Mouse (Mus musculus) frontal cortex, postnatal 25 days (tissue): ENCODE data around the gene Ky.

ENCODE experiments used
- DNase-seq, 2 experiments: peaks; one replicate each; pipeline ENCODE4 v3.0.0; 2022; ENCODE audit warnings: low spot score in 2 of 2

Ky gene

DNA sequence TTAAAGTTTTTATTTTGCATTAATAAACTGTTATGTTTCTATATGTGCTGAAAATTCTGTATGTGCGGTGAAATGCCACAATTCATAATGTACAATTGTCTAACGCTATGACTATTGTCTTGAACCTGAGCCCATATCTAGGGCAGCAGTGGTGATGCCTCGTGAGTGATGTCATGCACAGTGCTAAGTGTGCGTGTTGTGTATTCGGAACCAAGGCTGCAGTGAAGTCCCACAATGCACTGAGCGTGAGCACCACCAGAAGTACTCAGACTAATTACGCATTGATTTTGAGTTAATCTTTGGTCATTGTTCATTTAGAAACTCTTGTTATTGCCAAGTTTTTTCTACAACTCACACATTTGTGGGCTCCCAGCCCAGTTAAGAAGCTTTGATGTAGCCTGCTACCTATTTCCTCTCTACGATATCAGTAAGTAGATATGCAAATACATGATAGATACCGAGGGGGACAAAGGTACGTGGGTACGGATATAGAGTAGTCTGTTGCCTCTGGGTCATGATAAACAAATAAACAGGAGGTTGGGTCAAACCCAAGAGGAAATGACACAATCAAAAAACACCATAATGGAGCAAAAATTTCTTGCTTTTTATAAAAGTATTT, 3.4 kb upstream of the Ky start:
- no peak for DNase-seq

DNA sequence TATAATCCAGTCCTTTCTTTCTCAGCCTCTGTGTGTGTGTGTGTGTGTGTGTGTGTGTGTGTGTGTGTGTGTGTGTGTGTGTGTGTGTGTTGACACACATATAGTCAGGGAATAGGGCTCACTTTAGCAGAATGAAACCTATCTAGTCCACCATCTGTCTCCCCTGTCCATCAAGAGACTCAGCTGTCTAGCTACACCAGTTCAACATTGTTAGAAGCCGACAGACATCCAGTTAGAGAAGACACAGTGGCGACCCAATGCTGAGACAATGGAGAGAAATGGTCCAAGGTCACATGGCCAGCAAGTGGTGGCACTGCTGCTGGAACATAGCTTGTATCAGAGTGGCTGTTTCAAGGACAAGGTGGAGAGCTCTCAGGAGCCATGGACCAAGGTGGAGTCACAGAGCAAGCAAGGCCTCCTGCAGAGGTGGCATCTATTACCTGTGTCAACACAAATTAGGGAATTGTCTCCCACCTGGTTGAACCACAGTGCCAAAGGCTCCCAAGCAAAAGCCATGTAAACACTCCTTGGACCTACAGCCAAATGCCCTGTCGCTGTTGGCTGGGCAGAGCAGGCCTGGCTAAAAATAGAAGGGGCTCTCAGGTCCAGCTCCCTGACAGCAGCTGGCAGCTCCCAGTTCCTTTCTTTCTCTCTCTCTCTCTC, 703 bp upstream of the Ky start:
- DNase-seq: no peak

DNA sequence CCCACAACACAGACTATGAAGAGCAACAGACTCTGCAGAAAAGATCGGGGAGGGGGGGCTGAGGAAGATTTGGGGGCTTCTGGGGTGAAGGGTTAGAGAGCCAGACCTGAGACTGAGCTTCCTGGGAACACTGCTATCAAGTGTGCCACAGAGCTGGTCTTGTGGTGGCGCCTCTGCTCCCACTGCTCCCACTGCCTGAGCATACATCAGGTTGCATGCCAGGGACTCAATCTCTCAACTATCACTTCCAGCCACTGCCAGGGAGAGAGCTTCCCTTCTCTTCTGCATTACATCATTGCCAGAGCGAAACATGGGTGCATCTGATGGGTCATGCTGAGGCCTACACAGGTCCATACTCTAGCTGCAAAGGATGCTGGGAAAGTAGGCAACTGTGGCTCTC, 2.8 kb downstream of the Ky start:
- DNase-seq: no peak

DNA sequence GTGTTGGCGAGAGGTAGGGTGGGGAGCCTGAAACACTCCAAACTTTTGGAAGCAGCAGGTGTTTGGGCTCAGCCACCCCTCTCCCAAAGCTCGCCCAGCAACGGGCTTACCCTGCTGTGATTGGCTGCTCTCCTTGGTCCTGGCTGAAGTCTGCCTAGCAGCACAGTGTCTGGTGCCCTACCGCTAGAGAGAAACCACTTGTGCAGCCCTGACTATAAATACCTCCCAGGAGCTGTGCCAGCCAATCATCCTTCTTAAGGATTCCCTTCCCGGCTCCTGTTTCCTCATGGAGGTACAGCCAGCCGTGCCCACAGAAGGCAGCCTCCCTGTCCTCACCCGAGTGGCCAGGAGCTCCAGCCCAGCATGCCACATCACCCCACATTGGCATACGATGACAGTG, 5.9 kb downstream of the Ky start:
- no peak for DNase-seq

DNA sequence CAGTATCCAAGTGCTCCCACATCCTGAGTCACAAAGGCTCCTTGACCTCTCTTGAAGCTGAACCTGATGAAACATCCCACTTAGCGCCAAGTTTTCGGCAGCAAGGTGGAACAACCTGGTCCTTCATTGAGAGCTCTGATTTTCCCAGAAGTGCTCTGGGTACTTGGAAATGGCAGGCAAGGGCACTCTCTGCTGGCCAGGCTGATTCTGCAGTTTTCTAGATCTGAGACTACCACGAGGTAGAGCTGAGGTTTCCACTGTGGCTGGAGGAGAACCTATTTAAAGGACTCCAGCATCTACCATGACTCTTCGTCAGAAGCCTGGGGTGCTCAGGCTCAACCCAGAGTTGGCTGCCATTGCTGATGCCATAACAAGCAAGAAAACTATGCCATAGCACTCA, 8.0 kb downstream of the Ky start:
- no peak for DNase-seq

DNA sequence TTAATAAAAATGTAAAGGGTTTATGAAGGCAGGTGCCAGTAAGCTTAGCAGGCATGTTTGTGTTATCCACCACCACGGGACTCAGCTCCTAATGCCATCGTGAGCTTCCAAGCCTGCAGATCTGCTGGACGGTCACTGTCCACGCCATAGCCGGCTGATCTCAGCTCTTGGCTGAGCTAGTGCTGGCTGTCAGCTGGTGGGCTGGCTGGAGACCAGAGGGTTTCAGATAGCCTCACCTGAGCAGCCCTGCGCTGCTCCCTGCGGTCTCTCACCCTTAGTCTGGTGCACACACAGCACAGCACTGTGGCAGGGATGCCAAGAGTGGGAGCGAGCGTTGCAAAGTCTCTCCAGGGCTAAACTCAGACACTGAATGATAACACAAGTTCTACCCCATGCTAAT, 12.9 kb downstream of the Ky start:
- DNase-seq: no peak

DNA sequence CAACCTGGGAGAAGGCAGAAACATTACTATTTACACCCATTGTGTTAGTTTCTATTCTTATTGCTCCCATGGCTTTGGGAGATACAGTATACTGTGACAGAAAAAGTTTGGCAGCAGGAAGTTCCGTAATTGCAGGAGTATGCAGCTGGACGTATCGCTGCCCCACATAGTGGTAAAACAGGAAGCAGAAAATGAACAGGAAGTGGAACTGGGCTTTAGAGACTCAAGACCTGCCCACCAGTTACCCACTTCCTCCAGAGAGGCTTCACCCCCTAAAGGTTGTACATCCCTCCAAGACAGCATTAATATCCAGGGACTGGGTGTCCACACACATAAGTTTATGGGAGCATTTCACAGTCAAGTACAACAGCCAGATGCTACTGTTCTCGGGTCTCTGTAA, 15.8 kb downstream of the Ky start:
- no peak for DNase-seq

DNA sequence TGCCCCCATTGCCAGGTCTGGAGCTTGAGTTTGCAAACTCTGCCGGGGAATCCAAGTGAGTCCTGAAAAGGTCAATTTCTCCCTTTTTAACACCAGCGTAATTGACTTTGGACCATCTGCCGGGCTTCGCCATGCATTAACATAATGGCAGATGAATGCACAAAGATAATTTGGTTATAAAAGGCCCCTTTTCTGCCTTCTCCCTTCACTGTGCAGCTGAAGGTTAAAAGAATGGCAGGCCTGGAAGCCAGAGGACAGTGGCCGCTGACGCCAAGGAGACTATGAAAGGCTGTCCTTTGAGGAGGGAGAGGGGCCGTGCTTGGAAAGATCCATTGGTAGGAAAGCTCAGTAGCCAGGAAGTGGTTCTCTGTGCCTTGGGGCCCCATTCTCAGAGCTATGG, 22.6 kb downstream of the Ky start:
- no peak for DNase-seq

DNA sequence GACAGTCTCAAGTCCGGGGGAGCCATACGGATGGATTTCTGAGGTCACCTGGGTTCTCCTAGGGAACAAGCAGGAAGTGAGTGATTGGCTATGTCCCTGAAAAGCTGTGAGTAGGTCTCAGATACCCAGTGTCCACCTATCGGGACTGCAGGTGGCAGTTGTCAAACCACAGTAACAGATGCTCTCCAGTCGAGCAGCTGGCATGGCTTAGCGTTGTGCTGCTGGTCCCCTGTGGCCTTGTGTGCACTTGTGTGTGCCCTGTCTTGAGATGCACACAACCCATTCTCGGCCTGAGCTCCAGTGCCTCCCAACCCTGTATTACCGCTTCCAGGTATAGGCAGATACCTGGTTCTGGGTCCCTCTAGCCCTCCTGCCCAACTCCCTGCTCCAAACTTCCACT, 23.0 kb downstream of the Ky start:
- DNase-seq: no peak

DNA sequence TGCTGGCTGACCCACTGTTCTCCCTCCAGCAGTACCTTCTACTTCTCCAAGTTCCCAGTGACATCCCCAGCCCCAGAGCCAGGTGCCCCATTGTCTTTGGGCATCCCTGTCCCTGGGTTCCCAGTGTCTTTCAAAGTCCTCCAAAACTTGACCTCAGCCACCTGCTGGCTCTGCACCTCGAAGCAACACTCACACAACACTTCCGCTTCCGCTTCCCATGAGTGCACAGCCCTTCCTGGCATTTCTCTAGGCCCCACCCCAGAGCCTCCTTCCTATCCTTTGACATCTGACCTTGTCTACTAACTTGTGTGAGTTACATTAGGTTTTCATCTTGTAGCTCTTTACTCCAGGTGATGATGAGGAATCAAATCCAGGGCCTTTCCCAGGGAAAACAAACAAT, 23.5 kb downstream of the Ky start:
- DNase-seq: no peak

DNA sequence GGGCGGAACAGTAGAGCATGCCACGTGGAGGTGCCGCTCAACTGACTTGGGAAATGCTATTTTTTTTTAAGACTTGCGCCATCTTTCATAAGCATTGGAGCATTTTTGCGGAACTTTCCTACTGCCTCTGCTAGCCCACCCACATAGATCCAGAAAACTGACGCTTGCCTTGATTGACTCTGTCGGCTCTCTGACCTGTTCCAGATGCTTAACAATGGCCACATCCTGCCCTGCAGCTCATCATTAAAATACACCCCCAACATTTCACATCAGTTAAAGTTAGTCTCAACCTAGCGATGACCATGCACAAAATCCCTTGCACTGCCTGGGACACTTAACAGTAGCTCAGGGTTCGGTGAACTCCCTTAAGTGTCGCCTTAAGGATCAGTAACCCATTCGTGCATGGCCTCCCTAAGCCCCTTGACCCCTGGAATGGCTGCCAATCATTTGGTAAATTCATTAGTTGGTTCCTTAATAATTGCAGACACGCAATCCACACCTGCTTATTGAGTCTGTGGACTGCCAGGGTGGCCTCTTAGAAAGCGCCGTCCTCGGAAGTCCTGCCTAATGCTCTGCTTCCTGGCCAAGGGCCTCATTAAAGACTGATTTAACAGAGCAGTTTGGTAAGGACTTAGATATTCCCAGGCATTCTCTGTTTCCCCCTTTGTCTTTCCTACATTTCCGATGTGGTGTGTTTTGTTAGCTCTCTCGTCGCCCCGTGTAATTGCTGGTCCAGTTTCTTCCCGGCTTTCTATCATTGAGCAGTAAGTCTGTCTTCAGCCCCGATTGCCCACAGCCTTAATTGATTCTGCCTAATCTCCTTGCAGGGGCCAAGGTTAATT, 25.7 kb downstream of the Ky start:
- no peak for DNase-seq

DNA sequence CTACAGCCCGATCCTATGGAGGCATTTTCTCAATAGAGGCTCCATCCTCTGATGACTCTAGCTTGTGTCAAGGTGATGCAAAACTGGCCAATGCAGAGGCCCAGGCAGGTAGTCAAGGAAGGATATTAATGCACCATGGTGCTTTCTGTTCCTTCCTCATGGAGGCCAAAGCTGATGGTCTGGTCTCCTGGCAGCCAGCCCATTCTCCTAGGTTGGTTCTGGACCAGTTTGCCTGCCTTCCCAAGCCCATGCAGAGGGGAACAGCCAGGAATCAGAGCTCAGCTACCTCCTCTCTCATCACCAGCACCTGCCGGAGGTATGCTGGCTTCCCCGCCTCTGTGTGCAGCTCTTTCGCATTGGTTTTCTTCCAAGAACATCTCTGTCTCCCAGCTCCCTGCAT, 31.4 kb downstream of the Ky start:
- DNase-seq: no peak

DNA sequence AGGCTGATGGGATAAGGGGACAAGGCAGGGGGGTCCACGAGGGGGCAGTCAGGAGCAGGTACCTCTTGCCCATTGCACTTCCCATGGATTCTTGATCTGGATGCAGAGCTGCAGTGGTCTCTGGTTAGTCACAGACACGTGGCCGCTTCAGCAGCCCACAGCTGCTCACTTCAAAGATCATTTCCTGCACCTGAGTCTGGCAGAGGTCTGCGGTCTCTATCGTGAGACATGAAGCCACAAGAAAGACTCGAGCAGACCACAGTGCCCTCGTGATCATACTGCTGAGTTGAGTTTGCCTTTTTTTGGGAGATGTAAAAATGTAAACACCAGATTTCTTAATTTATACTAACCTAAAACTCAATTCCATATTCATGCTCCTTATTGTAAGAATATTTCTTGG, 34.1 kb downstream of the Ky start:
- DNase-seq: no peak

DNA sequence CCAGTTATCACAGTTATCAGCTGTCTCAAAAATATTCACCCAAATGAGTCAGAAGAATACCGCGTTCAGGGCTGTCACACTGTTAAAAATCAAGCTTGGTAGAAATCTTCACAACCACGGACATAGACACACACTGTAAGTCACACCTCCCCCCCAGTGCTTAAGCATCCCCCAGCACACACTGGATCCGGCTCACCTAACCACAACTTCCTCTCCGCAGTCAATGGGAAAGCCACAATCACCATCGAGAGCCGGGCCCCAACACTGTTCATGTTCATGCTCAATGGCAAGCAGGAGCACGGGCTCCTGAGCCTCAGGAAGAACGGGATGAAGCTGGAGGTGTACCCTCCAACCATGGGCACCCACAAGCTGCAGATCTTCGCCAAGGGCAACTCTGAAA, 36.1 kb downstream of the Ky start:
- no peak for DNase-seq

DNA sequence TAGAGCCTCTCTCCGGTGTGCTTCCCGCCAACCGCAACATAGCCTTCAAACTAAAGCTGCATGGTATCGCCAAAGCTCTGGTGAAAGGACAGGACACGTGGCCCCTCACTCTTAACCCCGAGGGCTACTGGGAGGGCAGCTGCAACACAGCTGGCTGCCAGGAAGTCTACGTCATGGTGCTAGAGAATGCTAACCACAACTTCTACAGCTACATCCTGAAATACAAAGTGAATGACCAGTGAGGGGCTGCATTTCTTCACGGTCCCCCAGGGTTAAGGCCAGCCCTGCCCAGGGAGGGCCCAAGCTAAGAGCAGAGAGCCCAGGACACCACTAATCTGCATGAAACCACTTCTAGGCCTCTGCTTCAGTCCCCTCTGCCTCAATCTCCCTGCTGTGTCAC, 37.0 kb downstream of the Ky start:
- DNase-seq: no peak

DNA sequence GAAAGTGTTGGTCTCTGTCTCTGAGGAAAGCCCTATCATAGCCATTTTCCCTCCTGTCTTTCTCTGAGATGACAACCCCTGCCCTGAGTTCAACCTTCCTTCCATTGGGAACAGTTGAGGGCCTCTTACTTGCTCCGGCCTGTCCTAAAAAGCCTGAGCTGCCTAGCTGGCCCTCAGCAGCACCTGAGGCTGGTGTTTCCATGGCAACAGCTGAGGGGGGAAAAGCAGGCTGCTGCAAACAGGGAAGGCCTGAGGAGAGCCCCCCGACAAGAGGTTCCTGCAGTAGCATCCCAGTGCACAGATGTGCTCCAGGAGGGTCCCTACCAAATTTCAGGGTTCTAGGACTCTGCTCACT, 38.2 kb downstream of the Ky start:
- no peak for DNase-seq

DNA sequence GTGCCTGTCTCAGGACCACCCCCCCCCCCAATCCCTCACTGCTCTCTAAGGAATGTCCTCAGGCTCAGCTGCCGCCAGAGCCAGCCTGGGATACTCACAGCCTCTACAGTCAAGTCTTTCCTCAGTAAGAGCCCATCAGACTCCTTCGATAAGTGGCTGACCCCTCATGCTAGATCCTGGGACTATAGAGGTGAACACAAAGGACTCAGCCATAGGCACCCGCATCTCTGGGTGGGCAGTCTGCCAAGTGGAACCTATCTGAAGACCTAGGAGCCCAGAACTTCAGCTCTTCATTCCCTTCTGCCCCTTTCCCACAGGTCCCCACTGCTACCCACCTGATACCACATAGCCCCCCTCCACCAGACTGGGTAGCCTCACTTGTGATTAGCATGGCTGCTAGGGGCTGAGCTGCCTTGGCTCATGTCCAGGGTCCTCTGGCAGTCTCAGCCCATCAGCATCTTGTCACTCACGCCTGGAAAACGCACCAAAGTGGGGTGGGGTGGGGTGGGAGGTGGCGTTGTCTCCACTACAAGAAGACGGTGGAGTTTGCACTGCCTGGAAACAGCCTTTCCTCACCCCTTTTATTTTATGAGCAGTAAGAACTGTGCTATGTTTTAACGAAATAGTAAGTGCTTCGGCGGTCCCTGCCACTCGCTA, 38.7 kb downstream of the Ky start:
- DNase-seq: no peak

DNA sequence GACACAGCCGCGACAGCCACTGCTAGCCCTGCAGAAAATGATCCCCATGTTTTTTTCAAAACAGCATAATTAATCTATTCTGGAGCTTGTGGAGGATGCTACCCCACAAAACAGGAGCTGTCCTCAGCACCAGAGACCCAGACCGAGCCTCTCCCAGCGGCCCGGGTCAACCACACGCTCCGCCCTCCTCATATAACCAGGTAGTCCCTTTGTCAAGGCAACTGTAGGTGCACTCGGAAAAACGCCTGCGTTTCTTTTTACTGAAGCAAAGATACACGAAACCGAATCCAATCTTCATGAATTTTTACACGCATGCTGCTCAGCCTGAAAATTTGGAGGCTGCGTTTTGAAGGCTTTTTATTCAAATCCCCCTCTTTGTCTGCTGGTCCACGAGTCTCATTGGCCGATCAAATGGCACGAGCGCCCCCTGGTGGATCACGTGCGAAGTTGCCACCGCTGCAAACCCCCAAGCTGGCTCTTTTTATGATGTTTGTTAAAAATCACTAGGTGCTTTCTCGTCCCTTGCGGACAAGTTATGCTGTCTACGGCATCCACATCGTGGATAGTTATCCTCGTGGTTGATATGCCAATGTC, 39.3 kb downstream of the Ky start:
- DNase-seq: peak; percentile 84 to 86

DNA sequence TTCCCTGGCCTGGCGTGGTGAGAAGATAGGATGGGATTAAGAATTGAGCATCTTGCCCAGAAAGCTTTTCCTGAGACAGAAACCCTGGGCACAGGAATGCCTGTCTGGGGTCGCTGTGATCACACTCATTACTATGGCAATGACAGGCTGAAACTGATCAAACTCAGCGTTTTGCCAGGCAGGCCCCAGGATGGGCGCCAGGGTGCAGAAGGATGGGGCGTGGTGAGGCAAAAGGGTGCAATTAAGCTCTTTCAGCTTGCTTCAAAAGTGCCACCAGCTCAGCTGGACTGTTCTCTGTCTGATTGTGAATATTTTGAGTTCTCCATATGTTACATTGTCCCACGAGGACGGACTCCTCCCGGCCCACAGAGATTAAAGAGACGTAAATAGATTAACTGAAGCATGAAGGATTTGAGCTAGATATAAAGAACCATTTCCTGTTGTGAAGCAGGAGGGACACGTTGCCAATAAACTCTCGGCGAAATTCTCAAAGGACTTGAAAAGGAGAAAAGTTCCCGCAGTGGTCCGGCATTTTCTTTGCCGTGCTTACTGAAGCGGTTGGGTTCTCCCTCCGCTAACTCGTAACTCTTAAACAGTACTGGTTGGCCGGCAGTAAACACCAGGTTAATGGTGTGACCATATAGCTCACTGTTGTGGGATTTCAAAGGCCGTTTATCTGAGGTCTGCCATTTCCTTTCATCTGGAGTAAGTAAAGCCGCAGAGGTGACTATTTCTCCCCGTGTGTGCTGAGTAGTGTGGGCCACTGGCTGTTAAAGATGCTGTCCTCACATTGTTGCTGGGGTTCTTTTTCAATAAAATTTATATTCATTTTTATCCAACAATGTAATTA, 40.1 kb downstream of the Ky start:
- no peak for DNase-seq

DNA sequence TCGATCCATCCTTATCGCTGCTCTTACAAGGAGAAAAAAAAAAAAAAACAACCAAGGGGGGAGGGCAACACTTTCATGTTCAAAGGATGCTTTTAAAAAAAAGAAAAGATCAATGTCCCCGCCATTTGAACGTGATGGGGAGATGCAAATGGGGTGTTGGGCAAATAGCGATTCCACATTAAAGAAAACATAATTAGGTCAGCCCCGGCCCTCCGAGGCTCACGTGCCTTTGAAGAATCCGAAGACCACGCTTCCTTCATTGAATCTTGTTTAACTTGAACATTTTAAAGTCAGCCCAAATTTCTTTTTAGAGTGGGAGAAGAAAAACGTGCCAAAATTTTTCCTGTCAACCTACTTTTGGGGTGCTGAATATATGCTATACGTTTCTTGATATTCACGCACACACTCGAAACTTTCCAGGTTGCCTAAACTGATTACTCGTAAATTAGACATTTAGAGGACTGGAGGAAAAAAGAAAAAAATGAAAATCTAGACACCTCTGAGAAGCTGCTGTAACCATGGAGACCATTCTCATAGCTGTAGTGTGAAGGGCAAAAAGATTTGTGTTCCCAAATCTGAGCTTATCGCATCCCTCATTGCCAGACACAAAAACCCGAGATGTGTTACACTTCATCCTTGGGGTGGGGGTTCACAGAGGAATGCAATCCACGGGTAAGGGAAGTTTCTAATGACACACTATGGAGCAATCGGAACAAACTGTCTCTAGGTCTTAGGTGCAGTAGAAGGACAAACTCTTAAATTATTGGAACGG, 40.9 kb downstream of the Ky start:
- no peak for DNase-seq

DNA sequence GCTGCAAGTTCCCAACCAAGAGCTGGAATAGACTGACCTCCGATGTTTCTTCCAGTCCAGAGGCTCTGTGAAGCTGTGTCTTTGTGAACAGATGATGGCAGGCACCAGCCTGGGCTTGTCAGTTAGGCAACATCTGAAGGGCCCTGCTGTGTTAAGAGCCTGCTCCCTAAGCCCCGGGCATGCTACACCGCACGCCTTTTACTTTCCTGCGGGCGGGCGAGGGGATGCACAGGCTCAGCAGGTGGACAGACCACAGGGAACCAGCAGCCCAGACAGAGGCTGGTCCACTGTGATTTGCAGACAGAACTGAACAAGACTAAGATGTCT, 41.4 kb downstream of the Ky start:
- DNase-seq: no peak
